Mouse (Mus musculus) limb, embryonic 15.5 days (tissue): ENCODE results near the gene Ormdl2. TPM values are rescaled to one million over a fixed set of nuclear protein-coding genes. Genes with fewer than 3 reads are reported as not detected.

Experiments
- ATAC-seq: fragments of 200-750 bp; cut with Nextera tagmentation; 2 replicates; pipeline ENCODE4 v1.8.0; 2017; ENCODE audit warnings: low read depth, moderate TSS enrichment; ENCODE audit not compliant: insufficient number of reproducible peaks, low FRiP score, low TSS enrichment
- H3K27ac ChIP-seq: fragments of 300-500 bp; sonication (generic); 2 replicates; pipeline ENCODE4 v1.5.1; 2015; ENCODE audit warnings: moderate library complexity, mild to moderate bottlenecking, inconsistent platforms
- H3K27me3 ChIP-seq: fragments of 300-500 bp; sonication (generic); 2 replicates; pipeline ENCODE4 v1.6.1; 2015; ENCODE audit warnings: inconsistent platforms
- H3K36me3 ChIP-seq: fragments of 300-500 bp; sonication (generic); 2 replicates; pipeline ENCODE4 v1.6.1; 2015; ENCODE audit warnings: inconsistent platforms
- H3K4me1 ChIP-seq: fragments of 300-500 bp; sonication (generic); 2 replicates; pipeline ENCODE4 v1.6.1; 2015; ENCODE audit warnings: inconsistent platforms
- H3K4me2 ChIP-seq: fragments of 300-500 bp; sonication (generic); 2 replicates; pipeline ENCODE4 v1.6.1; 2015; ENCODE audit warnings: mild to moderate bottlenecking, inconsistent platforms
- H3K4me3 ChIP-seq: fragments of 300-500 bp; sonication (generic); 2 replicates; pipeline ENCODE4 v1.5.1; 2015; ENCODE audit warnings: mild to moderate bottlenecking, inconsistent platforms
- H3K9ac ChIP-seq: fragments of 300-500 bp; sonication (generic); 2 replicates; pipeline ENCODE4 v1.6.1; 2015; ENCODE audit warnings: inconsistent platforms
- H3K9me3 ChIP-seq: fragments of 300-500 bp; sonication (generic); 2 replicates; pipeline ENCODE4 v1.6.1; 2016; ENCODE audit warnings: inconsistent platforms
- WGBS: fragments of 180-500 bp; shearing (Covaris S2); methylation state at CpG from one replicate; pipeline ENCODE4 v1.1.7; 2015; 5-methylcytosine and 5-hydroxymethylcytosine counted together
- polyA plus RNA-seq: library from polyadenylated mRNA; unstranded; fragments of >200 nt; fragmentation: Nextera tagmentation; extraction: Ambion mirVana; gene quantifications from 2 replicates; pipeline ENCODE4 v1.2.1, GENCODE M21; 2015

Gene Ormdl2
- polyA plus RNA-seq = 64.8 and 66.3 TPM in 2 replicates

DNA sequence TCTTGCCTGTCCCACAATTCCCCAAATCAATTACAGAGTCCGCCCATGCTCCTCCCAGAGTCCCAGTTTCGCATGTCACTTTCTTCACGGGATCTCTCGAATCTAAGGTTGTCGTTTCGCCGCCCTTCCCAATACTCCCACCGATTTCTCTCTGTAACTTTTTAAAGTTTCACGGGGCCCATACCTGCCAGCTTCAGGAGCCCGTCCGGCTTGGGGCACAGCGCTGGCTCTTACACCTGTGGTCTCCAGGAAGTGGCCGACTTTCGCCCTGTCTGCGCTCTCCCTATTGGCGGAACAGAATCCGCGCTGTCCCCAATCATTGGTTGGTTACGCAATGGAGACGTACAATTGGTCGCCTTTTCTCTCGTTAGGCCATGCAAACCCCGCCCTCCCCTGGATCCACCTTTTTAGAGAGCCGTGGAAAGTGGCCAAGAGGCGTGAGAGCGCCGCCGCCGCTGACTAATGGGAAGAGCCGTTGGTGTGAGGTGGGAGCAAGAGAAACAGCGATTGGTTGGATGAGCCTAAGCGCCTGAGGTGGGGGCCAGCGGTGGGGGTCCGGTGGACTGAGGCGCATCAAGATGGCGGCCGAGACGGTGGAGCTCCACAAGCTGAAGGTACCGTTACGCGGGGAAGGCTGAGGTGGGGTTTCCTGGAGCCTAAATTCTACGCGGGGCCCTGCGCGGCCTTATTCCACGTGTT lies at the start of gene Ormdl2:
Gene Ormdl2 (minus strand): TSS at position 288 of the 699 bp plus-strand sequence.
- H3K27ac ChIP-seq = peak within 1 kb of the TSS; percentile 81
- under 1% methylated on average over 46 of the region's 46 CpGs for WGBS
- H3K9me3 ChIP-seq = no peaks in the 10 kb centered on the region
- H3K9ac ChIP-seq = peak within 1 kb of the TSS; percentile 83
- peak; percentile 100 for ATAC-seq
- peaks cover 33% of the 10 kb centered on the region for H3K36me3 ChIP-seq
- peak within 1 kb of the TSS; percentile 72 for H3K4me2 ChIP-seq
- peak within 1 kb of the TSS; percentile 75 for H3K4me3 ChIP-seq
- H3K27me3 ChIP-seq = no peaks in the 10 kb centered on the region
- H3K4me1 ChIP-seq = peaks cover 12% of the 10 kb centered on the region

DNA sequence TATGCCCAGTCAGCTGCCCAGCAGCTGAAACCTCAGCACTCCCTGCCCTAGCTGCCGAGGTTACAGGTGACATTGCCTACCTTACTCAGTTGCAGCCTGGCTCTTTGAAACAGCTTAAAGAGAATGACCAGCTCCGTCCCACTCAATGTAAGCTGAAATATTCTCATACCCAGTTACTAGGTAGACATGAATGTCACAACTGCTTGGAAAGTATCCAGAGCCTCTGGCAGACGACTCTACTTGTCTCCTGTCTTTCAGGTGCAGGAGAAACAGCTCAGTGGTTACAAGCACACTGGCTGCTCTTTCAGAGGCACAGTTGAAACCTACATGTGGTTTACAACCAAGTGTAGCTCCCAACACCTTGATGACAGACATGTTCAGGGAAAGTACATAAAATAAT lies 48.9 kb upstream of the Ormdl2 start:
- Histone ChIP-seq H3K9me3 (no peaks in the 10 kb centered on the region), H3K27ac (no peak overlapping the region), H3K9ac (no peak overlapping the region), H3K4me2 (no peak overlapping the region), H3K27me3 (no peaks in the 10 kb centered on the region), H3K4me3 (no peak overlapping the region), H3K36me3 (peaks cover 65% of the 10 kb centered on the region), H3K4me1 (no peaks in the 10 kb centered on the region)
- WGBS = 84% methylated on average over 3 of the region's 3 CpGs
- ATAC-seq = no peak

DNA sequence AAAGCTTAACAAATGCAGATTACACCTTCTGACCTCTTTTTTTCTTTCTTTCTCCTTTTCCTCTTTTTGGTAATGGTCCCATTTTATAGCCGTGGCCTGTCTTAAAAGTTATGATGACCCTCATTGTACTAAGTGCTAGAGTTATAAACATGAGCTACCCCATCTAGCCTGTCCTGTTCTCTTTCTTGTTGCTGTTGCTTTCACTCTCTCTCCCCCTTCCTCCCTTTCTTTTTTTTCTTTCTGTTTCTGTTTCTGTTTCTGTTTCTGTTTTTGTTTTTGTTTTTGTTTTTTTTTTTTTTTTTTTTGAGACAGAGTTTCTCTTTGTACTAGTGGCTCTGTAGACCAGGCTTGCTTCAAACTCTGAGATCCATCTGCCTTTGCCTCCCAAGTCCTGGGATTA lies 45.1 kb upstream of the Ormdl2 start:
- 93% methylated on average over 1 of the region's 1 CpGs for WGBS
- Histone ChIP-seq H3K9me3 (no peaks in the 10 kb centered on the region), H3K4me3 (no peak overlapping the region), H3K27me3 (no peaks in the 10 kb centered on the region), H3K9ac (no peak overlapping the region), H3K27ac (no peak overlapping the region), H3K36me3 (peaks cover 49% of the 10 kb centered on the region), H3K4me1 (no peaks in the 10 kb centered on the region), H3K4me2 (no peak overlapping the region)
- no peak for ATAC-seq

DNA sequence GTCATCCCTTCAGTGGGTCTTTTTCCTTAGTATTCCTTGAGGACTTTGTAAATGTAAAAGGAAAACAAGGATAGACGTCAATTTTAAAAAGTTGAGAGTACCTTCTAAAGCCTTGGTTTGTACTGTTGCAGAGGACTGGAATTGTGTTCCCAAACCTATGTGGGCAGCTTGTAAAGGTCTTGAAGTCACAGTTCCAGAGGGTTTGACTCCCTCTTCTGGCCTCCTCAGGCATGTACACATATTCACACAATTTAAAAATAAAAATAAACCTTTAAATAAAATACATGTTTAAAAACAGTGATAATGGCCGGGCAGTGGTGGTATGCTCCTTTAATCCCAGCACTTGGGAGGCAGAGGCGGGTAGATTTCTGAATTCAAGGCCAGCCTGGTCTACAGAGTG lies 44.6 kb upstream of the Ormdl2 start:
- Histone ChIP-seq H3K4me3 (no peak overlapping the region), H3K36me3 (peaks cover 49% of the 10 kb centered on the region), H3K9ac (no peak overlapping the region), H3K27me3 (no peaks in the 10 kb centered on the region), H3K4me2 (no peak overlapping the region), H3K4me1 (no peaks in the 10 kb centered on the region), H3K9me3 (no peaks in the 10 kb centered on the region), H3K27ac (no peak overlapping the region)
- no peak for ATAC-seq
- 77% methylated on average over 3 of the region's 3 CpGs for WGBS

DNA sequence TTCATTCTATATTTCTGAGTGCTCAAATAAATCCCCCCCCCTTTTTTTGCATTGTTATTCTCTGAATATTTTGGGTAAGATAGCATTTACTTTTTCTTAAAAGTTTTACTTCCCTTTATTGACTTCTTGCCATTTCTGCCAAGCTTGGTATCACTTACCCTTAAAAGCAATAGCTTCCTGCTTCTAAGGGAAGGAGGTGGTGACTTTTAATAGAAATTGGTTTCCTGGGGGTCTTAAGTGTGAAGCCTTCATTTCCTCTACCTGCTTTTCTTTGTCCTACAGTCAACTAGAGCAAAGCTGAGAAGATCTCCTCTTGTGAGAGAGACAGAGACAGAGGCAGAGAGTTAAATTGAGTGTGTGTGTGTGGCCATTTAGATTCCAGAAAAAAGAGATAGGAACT lies 39.7 kb upstream of the Ormdl2 start:
- no peak for ATAC-seq

DNA sequence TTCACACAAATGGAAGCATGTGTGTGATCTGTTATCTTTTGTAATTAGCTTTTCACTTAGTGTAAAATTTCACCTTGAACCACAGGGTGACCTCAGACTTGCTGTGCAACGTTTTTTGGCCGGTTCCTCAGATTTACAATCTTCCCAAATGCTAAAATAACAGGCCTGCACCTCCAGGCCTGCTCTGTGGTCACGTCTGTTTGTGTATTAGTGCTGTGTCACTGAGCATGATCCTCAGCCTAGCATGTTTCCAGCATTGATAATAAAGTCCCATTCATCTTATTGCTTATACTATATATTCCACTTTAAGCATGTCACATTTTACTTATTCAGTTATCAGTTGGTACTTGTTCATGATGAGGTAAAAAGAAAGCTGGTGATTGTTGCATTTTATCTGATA lies 28.9 kb upstream of the Ormdl2 start:
- H3K4me1 ChIP-seq = no peaks in the 10 kb centered on the region
- peaks cover 45% of the 10 kb centered on the region for H3K36me3 ChIP-seq
- H3K4me3 ChIP-seq = no peak overlapping the region
- H3K27me3 ChIP-seq = no peaks in the 10 kb centered on the region
- ATAC-seq = no peak
- no peaks in the 10 kb centered on the region for H3K9me3 ChIP-seq
- H3K27ac ChIP-seq = no peak overlapping the region
- no peak overlapping the region for H3K4me2 ChIP-seq
- no peak overlapping the region for H3K9ac ChIP-seq
- WGBS = 66% methylated on average over 3 of the region's 3 CpGs

More for the DNA sequence above, 39.7 kb upstream of the Ormdl2 start:
- Histone ChIP-seq H3K4me1 (no peaks in the 10 kb centered on the region), H3K27ac (no peak overlapping the region), H3K4me2 (no peak overlapping the region), H3K9me3 (no peaks in the 10 kb centered on the region), H3K27me3 (no peaks in the 10 kb centered on the region), H3K9ac (no peak overlapping the region), H3K4me3 (no peak overlapping the region), H3K36me3 (peaks cover 48% of the 10 kb centered on the region)

DNA sequence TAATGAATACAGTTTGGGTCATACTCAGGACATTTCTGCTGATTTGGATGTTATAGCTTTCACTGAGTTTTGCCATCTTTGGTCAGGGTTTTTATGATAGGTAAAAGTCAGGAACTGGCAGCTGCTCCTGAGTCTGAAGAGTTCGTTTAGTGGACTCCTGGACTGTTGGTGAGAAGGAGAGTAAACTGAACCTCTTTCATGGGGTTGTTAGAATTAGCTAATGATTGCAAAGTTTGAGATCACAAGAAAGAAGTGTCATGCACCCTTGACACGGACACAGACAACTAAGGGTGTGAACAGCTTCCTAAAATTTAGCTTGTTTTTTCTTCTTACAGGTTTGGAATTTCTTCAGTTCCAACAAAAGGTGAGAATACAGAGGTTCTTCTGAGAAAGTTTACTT lies 27.0 kb upstream of the Ormdl2 start:
- Histone ChIP-seq H3K9ac (no peak overlapping the region), H3K36me3 (peaks cover 47% of the 10 kb centered on the region), H3K4me3 (no peak overlapping the region), H3K27ac (no peak overlapping the region), H3K9me3 (no peaks in the 10 kb centered on the region), H3K27me3 (no peaks in the 10 kb centered on the region), H3K4me1 (no peaks in the 10 kb centered on the region), H3K4me2 (no peak overlapping the region)
- ATAC-seq = no peak
- WGBS = 59% methylated on average over 2 of the region's 2 CpGs

DNA sequence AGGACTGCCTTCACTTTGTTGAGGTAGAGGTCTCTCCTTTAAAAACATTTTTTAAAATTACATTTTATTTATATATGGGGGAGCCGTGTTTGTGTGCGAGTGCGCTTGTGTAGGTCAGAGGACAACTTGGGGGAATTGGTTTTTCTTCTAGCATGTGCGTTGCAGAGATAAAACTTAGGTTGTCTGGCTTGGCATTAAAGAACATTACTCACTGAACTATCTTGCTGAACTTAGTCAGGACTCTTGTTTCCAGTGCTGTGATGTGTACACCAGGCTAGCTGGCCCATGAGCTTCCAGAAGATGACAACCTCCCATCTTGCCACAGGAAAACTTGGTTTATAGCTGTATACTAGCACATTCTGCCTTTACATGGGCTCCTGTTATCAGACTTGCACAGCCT lies 25.2 kb upstream of the Ormdl2 start:
- Histone ChIP-seq H3K27ac (no peak overlapping the region), H3K27me3 (no peaks in the 10 kb centered on the region), H3K9ac (no peak overlapping the region), H3K4me3 (no peak overlapping the region), H3K9me3 (no peaks in the 10 kb centered on the region), H3K4me1 (no peaks in the 10 kb centered on the region), H3K36me3 (peaks cover 54% of the 10 kb centered on the region), H3K4me2 (no peak overlapping the region)
- 89% methylated on average over 4 of the region's 4 CpGs for WGBS
- ATAC-seq = no peak

DNA sequence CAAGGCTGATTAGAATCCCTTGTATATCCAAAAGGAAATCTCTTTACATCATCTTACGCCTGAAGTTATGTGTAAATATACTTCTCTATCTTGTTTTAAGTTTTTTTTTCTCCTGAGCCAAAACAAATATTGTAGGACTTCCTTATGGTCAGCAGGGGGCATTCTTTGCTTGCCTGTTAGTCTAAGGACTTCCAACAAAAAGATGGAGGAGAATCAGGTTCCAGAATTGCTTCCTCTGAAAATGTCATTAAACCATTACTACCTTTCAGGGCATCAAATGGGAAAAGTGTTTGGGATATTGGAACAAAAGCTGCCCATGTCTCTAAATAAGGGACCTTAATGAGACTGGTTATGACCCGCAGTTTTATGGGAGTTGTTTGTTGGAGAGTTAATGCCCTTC lies 24.1 kb upstream of the Ormdl2 start:
- Histone ChIP-seq H3K4me2 (no peak overlapping the region), H3K36me3 (peaks cover 61% of the 10 kb centered on the region)
- ATAC-seq = no peak

DNA sequence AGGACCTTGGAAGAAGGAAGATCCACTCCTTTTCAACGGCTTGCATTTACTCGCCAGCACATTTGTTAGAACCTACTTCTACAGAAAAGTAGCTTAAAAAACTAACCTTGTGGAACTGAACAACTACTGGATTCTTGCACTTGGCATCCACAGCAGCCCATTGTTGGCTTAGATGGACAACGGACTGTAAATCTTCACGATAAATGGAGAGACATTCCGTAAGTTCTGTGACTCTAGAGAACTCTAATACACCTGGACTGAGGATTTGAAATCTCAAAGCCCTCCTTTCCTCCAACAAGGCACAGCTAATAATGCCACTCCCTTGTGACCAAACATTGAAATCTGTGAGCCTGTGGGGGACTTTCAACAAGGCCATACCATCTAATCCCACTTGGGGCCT lies 21.8 kb upstream of the Ormdl2 start:
- no peak for ATAC-seq
- H3K36me3 ChIP-seq = peaks cover 57% of the 10 kb centered on the region

More for the DNA sequence above, 24.1 kb upstream of the Ormdl2 start:
- Histone ChIP-seq H3K9ac (no peak overlapping the region), H3K27ac (no peak overlapping the region), H3K9me3 (no peaks in the 10 kb centered on the region), H3K27me3 (no peaks in the 10 kb centered on the region), H3K4me1 (no peaks in the 10 kb centered on the region), H3K4me3 (no peak overlapping the region)
- WGBS = 48% methylated on average over 2 of the region's 2 CpGs

DNA sequence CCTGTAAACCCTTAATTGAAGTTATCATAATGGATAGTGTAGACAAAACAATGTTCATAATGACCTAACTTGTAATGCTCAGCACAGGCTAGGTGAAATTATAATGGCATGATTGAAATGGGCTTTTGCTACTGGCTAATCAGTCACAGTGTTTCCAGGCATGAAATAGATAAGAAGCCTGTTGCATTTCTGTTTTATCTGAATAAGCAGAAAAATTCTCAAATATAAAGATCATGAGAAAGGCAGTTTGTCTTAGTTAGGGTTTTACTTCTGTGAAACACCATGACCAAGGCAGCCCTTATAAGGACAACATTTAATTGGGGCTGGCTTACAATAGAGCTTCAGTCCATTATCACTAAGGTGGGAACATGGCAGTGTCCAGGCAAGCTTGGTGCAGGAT lies 19.2 kb upstream of the Ormdl2 start:
- Histone ChIP-seq H3K27ac (no peak overlapping the region), H3K27me3 (no peaks in the 10 kb centered on the region), H3K36me3 (peaks cover 64% of the 10 kb centered on the region), H3K4me1 (no peaks in the 10 kb centered on the region), H3K9me3 (no peaks in the 10 kb centered on the region), H3K4me2 (no peak overlapping the region), H3K4me3 (no peak overlapping the region), H3K9ac (no peak overlapping the region)
- no peak for ATAC-seq

More for the DNA sequence above, 21.8 kb upstream of the Ormdl2 start:
- Histone ChIP-seq H3K27ac (no peak overlapping the region), H3K4me1 (no peaks in the 10 kb centered on the region), H3K9ac (no peak overlapping the region), H3K4me3 (no peak overlapping the region), H3K4me2 (no peak overlapping the region), H3K9me3 (no peaks in the 10 kb centered on the region), H3K27me3 (no peaks in the 10 kb centered on the region)
- 91% methylated on average over 5 of the region's 5 CpGs for WGBS

DNA sequence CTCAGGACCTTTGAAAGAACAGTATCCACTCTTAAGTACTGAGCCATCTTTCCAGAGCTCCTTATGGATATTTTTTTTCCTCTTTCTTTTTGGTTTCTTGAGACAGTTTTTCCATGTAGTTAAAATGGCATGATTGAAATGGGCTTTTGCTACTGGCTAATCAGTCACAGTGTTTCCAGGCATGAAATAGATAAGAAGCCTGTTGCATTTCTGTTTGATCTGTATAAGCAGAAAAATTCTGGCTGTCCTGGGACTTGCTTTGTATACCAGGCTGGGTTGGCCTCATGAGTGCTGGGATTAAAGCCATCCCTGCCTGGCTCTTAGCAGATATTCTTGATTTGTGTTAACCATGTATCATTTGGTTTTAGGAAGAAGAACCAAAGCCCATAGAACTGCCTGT lies 18.0 kb upstream of the Ormdl2 start:
- no peak for ATAC-seq
- Histone ChIP-seq H3K27ac (no peak overlapping the region), H3K36me3 (peaks cover 63% of the 10 kb centered on the region), H3K4me3 (no peak overlapping the region), H3K9ac (no peak overlapping the region), H3K4me2 (no peak overlapping the region), H3K27me3 (no peaks in the 10 kb centered on the region), H3K4me1 (no peaks in the 10 kb centered on the region), H3K9me3 (no peaks in the 10 kb centered on the region)

DNA sequence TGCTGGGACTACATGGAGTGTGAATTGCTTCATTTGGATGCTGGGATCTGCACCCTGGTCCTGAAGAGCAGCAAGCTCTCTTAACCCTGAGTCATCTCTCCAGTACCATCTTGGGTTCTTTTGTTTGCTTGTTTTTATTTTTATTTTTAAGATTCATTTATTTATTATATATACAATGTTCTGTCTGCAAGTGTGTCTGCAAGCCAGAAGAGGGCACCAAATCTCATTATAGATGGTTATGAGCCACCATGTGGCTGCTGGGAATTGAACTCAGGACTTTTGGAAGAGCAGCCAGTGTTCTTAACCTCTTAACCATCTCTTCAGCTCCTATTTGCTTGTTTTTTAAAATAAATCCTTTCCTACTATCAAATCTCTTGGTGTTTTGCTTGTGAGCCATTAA lies 16.0 kb upstream of the Ormdl2 start:
- Histone ChIP-seq H3K4me3 (no peak overlapping the region), H3K36me3 (peaks cover 64% of the 10 kb centered on the region), H3K27me3 (no peaks in the 10 kb centered on the region), H3K9ac (no peak overlapping the region), H3K27ac (no peak overlapping the region), H3K4me1 (no peaks in the 10 kb centered on the region), H3K4me2 (no peak overlapping the region), H3K9me3 (no peaks in the 10 kb centered on the region)
- ATAC-seq = no peak
